In genomic region chr17:27650160-27650559, GRCm38 (mm10) we compare ENCODE assay signal across 8 mouse cellular contexts. TPM values are rescaled to one million over a fixed set of nuclear protein-coding genes. Genes with fewer than 3 reads are reported as not detected.
A peak's percentile ranks its signal among the peaks of the same experiment; 100 is the strongest.
DNase-seq lines count a peak whose midpoint lies in the region; ATAC-seq and TF ChIP-seq lines count a peak whose summit lies in the region.

No protein-coding gene starts in this region.

- H3K9ac ChIP-seq in liver, postnatal 0 days (replicated peaks), result no peak overlapping the region

- H3K27me3 ChIP-seq in liver, postnatal 0 days (ENCODE audit: insufficient read depth, low read length), result peaks cover 10% of the 10 kb centered on the region

- peak; percentile 49 to 72 for DNase-seq in frontal cortex, postnatal 36 days (ENCODE audit: low spot score in 2 of 2)
- DNase-seq in frontal cortex, postnatal 14 days (ENCODE audit: low spot score in 2 of 2), result no peak
- DNase-seq in right cerebral cortex, postnatal 25 days, result peak; percentile 37
- DNase-seq in right cerebral cortex, postnatal 10 days (ENCODE audit: low spot score in 2 of 2), result no peak
- DNase-seq in cerebellum, adult 11 months, result peak; percentile 80
- peak; percentile 32 for DNase-seq in gastrocnemius, postnatal 25 days
- peak; percentile 79 for DNase-seq in liver, postnatal 0 days
- peak; percentile 47 to 79 for DNase-seq in spleen, postnatal 10 days (ENCODE audit: low spot score in 2 of 2)

- peak; percentile 85 for ATAC-seq in liver, postnatal 0 days

- peak overlapping the region; percentile 38; the same call in 1 of the 2 replicates for H3K4me2 ChIP-seq in liver, postnatal 0 days (ENCODE audit: low read depth, low read length)

- no peaks in the 10 kb centered on the region for H3K9me3 ChIP-seq in liver, postnatal 0 days (ENCODE audit: low read length)

- peaks cover 2% of the 10 kb centered on the region for H3K4me1 ChIP-seq in liver, postnatal 0 days (ENCODE audit: insufficient read depth)

- WGBS in liver, postnatal 0 days (ENCODE audit: insufficient replicate concordance), result 8% methylated on average over 12 of the region's 12 CpGs

- H3K27ac ChIP-seq in liver, postnatal 0 days (ENCODE audit: low read depth), result no peak overlapping the region

- TF ChIP-seq CTCF in liver, postnatal 0 days (IDR thresholded peaks at IDR 0.05; ENCODE audit: low read depth), result peak; percentile 97

- H3K36me3 ChIP-seq in liver, postnatal 0 days (replicated peaks; ENCODE audit: insufficient read depth, low read length), result no peaks in the 10 kb centered on the region

- H3K4me3 ChIP-seq in liver, postnatal 0 days (ENCODE audit: low read depth, low read length), result no peak overlapping the region

- TF ChIP-seq EP300 in liver, postnatal 0 days (IDR thresholded peaks at IDR 0.05; ENCODE audit: low read depth), result no peak

RNA-seq across cellular contexts. Expression of gene Pacsin1, which starts 5.1 kb away (rescaled TPM):
- total RNA-seq in gastrocnemius, postnatal 25 days (2021), result under 1 TPM; 0.20 to 0.21 TPM
- 0.27 and 0.29 TPM in 2 replicates for polyA plus RNA-seq in liver, postnatal 0 days (2015; fragmentation: Nextera tagmentation; extraction: Ambion mirVana)

RNA-seq across cellular contexts. Expression of gene Rps10, which starts 13.7 kb away (rescaled TPM):
- 100 to 1,000 TPM; 325 to 356 TPM for total RNA-seq in gastrocnemius, postnatal 25 days (2021)
- 523 and 535 TPM in 2 replicates for polyA plus RNA-seq in liver, postnatal 0 days (2015; fragmentation: Nextera tagmentation; extraction: Ambion mirVana)

RNA-seq across cellular contexts. Expression of gene RPS10-NUDT3, which starts 15.1 kb away (rescaled TPM):
- total RNA-seq in gastrocnemius, postnatal 25 days (2021), result not detected
- not detected in 2 replicates for polyA plus RNA-seq in liver, postnatal 0 days (2015; fragmentation: Nextera tagmentation; extraction: Ambion mirVana)

RNA-seq across cellular contexts. Expression of gene Nudt3, which starts 26.9 kb away (rescaled TPM):
- 100 to 1,000 TPM; 201 to 245 TPM for total RNA-seq in gastrocnemius, postnatal 25 days (2021)
- 17.9 and 20.2 TPM in 2 replicates for polyA plus RNA-seq in liver, postnatal 0 days (2015; fragmentation: Nextera tagmentation; extraction: Ambion mirVana)

Comparison
In these comparisons a context has a peak if more than half of its experiments do, and no peak if none do; other contexts are left out.
1. DNase-seq: peak in frontal cortex, postnatal 36 days (2 of 2), right cerebral cortex, postnatal 25 days (single experiment), cerebellum, adult 11 months (single experiment), gastrocnemius, postnatal 25 days (single experiment), liver, postnatal 0 days (single experiment) and spleen, postnatal 10 days (2 of 2); none in frontal cortex, postnatal 14 days (0 of 2) and right cerebral cortex, postnatal 10 days (0 of 2).